Mouse (Mus musculus): Measurements from ENCODE around the gene Fbxw21.
A peak's percentile ranks its signal among the peaks of the same experiment; 100 is the strongest.
"Not testable (repeated sequence)": the region's sequence is repeated elsewhere in the genome, so short reads cannot be mapped to it uniquely, and the experiment has no call there.

The Fbxw21 gene

DNA sequence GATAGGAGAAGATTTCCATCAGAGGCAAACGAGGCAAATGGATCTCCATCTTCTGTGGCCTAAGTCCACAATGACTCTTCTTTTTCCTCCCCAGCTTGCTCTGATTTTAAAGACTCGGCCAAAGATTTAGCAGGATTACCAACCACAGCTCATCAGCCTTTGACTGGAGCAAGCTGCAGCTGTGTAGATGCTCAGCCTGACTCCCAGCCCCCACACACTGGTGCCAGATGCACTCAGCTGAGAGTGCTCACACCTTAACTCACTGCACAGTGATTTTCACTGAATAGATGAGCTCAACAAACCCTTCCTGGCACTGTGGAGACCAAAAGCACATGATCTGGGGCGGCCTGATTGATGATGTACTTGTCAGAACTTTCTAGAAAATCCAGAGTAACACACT is at the start of gene Fbxw21:
Fbxw21 (minus strand) TSS at position 101 of the 400 bp plus-strand sequence.
- no peak for DNase-seq (ENCODE audit: low spot score)

DNA sequence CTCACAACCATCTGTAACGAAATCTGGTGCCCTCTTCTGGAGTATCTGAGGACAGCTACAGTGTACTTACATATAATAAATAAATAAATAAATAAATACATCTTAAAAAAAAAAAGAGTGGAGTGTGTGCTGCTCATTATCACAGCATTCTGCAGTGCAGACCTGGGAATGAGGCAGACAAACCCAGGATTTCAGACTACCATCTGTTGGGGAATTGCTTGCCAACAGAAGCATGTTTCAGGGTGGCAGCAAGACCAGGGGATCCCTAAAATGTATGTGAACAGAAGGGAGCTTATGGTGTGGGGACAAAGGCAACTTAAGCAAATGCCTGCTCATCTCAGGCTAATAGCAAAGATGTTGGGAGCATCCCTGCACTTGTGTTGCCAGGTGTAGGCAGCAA is 39.5 kb upstream of the Fbxw21 start:
- not testable (repeated sequence) for DNase-seq (ENCODE audit: low spot score)

DNA sequence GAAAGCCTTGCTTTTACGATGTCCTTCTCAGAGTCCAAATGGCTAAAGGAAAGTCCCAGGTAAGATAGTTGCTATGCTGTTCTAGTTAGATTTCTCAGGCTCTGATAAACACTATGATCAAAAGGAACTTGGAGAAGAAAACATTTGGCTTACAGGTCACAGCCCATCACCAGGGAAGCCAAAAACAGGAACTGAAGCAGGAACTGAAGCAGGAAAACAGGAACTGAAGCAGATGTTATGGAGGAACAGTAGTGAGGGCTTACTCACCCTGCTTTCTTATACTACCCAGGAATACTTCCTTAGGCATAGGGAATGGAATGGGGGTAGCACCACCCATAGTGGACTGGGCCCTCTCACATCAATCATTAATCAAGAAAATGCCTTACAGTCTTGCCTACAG is 38.5 kb upstream of the Fbxw21 start:
- DNase-seq (ENCODE audit: low spot score), result no peak

DNA sequence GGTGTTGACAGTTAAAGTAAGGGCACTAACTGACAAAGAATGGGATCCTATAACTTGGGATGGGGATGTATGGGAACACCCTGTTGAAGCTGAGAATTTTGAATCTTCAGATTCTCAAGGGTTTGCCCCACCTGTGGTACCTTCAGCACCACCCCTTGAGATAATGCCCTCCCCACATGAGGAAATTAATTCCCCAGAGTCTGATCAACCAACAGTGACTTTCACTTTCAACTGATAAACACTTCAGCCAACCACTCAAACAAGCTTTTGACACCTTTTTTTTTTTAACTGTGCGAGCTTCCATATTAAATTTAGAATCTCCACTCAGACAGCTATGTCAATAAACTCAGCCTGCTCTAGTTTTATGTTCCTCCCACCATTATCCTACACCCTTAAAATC is 37.5 kb upstream of the Fbxw21 start:
- no peak for DNase-seq (ENCODE audit: low spot score)

DNA sequence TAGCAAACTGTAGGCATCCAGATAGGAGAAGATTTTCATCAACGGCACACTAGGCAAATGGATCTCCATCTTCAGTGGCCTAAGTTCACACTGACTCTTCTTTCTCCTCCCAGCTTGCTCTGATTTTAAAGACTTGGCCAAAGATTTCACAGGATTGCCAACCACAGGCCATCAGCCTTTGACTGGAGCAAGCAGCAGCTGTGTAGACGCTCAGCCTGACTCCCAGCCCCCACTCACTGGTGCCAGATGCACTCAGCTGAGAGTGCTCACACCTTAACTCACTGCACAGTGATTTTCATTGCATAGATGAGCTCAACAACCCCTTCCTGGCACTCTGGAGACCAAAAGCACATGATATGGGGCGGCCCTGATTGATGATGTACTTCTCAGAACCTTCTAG is 34.0 kb upstream of the Fbxw21 start, which contains the start of gene Fbxw13:
Fbxw13 (minus strand) TSS at position 101 of the 400 bp plus-strand sequence.
- not testable (repeated sequence) for DNase-seq (ENCODE audit: low spot score)

DNA sequence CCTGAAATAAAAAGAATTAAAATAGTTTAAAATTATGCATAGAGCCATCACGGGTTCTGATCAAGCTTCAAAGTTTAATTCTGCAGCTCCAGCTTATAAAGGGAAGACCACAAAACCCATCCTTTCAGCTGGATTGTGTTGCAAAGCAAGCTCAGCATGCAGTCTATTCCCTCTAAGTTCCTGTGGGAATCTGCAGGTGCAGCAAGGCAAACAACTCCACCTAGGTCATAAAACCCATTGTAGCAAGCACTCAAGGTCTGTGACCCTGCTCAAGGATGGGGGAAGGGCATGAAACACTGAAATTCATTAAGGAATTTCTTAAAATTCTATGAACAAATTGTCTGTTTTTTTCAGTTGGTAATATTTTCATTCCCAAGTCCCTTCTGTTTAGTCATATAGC is 15.4 kb upstream of the Fbxw21 start:
- DNase-seq (ENCODE audit: low spot score), result no peak

DNA sequence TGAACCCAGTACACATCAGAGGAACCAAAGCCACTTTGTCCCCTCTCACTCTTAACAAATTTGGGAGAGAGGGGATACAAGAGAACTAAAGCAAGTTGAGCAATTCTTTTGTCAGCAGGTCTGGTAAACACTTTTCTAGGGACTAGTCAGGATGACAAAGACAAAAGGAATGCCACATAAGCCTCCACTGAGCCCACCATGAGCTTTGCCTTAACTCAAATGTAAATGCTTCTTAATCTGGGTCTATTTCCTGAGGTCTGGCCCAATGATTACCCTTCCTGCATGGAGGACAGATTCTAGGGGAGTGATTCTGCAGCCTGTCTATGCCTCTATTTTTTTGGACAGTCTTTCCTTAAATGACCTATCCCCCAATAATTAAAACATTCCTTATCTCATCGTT is 14.5 kb upstream of the Fbxw21 start:
- no peak for DNase-seq (ENCODE audit: low spot score)

DNA sequence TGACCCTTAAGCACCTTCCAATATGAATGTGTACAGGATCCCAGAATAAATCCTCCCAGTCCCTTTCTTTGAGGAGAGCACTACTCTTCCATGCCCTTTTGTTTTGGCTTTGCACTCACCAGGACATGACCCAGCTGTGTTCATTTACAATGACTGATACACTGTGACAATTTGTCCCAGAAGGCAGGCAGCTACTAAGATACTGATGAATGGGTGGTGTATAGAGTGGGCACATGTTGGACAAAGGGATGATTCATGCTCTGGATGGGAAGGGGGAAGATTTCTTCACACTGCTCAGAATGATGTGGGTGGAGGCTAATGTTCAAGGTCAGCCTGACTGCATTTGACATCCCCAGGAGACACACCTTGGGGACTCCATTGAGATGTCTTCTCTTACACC is 5.5 kb upstream of the Fbxw21 start:
- DNase-seq (ENCODE audit: low spot score), result no peak

DNA sequence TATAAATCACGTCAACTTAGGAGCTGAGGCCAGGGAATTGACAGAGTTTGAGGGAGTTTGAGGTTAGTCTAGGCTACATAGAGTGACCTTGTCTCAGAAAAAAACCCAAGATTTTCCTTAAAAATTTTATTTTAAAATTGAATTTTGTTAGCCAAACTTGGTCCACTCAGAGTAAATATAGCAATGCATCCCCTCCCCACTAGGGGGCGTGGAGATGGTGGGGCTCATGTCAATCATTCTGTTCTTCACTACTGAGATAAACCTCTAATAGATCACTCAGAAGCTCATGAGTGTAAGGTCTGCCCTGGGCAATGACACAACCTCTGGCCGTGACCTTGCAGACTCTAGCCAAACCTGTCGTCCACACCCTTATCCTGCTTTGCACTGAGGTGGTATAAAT is 21.4 kb downstream of the Fbxw21 start:
- not testable (repeated sequence) for DNase-seq (ENCODE audit: low spot score)

DNA sequence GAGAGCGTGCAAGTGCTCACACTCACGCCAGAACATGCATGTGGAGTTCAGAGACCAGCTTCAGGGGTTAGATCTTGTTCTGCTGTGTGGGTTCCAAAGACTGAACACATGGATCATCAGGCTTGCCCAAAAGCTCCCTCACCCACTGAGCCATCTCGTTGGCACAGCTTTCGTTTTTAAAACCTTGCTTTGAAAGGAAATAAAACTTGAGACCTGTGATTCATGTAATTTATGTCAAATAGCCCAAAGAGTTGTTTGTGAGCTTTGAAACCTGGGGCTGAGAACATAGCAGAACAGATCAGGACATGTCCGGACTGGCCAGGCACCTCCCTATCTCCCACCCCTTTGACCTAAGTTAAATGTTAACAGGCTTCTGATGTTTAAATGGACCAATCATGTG is 31.8 kb downstream of the Fbxw21 start:
- no peak for DNase-seq (ENCODE audit: low spot score)

DNA sequence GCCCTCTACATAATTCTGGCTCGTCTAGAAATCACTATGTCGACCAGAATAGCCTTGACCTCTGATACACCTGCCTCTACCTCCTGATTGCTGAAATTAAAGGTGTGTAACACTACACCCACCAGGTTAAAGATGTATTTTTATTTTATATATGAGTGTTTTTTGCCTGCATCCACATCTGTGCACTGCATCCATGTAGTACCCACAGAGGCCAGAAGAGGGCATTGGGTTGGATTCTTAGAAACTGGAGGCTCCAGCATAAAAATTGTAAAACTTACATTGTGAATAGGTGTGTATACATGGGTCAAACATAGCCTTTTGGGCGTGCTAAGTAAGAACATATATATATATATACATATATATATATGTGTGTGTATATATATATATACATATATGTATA is 33.6 kb downstream of the Fbxw21 start:
- no peak for DNase-seq (ENCODE audit: low spot score)

DNA sequence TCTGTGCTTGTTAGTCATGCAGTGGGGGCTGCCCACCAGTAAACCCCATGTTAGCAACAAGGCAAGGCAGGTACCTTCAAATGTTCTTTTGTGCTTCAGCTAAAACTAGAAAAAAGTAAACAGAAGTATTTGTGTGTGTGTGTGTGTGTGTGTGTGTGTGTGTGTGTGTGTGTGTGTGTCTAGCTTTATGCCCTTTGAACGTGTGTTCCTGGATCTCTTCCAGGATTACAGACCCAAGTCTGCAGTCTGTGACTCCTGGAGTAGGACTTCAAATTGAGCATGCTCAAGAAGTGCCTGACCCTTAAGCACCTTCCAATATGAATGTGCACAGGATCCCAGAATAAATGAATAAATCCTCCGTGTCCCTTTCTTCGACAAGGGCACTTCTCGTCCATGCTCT is 34.8 kb downstream of the Fbxw21 start:
- DNase-seq (ENCODE audit: low spot score), result no peak

DNA sequence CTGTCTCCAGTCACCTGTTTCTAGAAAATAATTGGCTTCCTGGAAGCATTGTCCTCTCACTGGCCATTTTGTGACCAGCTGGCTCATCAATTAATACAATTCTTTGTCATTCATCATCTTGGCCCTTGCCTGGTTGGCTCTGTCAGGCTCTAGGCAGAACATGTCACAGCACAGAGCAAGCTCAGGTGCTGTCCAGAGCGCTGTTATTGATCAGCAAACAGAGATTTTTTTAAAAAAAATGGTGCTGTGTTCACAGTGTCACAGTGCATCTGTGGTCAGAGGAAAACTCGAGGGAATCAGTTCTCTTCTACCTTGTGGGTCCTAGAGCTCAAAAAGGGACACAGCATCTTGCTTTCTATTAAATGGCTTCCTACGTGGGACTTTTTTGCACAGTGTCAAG is 36.4 kb downstream of the Fbxw21 start:
- no peak for DNase-seq (ENCODE audit: low spot score)

DNA sequence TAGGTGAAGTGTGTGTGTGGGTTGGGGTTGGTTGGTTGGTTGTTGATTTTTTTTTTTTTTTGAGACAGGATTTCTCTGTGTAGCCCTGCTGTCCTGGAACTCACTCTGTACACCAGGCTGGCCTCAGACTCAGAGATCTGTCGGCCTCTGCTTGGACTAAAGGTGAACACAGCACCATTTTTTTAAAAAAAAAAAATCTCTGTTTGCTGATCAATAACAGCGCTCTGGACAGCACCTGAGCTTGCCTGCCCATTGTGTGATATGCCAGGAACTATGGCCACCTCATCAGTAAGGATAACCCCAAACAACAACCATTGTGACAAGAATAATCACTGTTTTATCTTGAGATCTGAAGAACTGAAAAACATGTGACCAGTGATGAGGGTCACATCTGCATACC is 36.8 kb downstream of the Fbxw21 start:
- no peak for DNase-seq (ENCODE audit: low spot score)

DNA sequence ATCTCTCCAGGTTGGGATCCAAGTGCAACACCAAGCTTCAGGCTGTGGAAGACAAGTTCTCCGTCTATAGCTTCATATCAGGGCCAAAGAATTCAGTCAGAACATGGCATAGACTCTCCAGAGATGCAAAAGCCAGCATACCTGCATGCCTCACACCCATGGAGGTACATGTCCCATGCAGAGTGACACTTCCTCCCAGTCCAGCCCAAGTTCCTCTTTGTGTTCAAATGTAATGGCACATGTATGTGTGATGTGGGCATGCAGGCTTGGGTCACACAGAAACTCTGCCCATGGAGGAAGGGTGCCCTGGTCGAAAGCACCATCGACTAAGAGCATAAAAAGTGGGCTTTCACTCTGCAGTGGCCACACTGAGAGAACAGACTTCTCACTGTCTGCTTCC is 37.7 kb downstream of the Fbxw21 start:
- DNase-seq (ENCODE audit: low spot score), result no peak

DNA sequence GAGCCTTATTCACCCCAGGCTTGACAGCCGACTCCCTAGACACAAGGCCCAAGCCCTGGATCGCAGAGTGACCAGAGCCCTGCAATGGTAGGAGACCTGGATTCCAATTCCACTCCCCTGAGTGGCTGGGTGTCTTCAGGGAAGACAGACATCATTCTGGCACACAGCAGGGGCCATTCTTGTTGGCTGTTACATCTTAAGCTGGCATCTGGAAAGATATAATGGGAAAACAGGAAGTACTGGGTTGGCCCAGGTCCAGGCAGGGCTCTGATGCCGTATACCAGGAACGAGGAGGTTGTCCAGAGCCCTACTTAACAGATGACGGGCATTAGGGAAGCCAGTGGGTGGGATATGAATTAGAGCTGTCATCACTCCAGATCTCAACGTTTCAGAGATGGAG is 38.6 kb downstream of the Fbxw21 start:
- no peak for DNase-seq (ENCODE audit: low spot score)

DNA sequence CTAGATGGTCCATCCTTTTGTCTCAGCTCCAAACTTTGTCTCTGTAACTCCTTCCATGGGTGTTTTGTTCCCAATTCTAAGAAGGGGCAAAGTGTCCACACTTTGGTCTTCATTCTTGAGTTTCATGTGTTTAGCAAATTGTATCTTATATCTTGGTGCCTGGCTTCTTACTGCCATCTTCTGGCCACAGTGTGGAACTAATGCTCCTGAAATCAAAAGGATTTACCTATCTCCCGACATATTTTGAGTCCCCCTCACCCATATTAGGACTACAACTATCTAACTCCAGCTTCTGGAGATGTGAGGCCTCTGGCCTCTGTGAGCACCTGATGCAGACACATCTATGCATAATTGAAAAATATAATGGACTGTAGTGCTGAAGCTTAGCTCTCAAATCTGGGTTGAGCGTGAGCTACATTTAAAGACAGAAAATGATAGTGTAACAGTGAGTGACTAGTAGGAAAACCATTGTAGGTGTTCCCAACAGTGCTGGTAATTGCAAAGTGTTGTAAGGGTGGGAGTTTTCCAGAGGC is 39.2 kb downstream of the Fbxw21 start:
- DNase-seq (ENCODE audit: low spot score), result peak; percentile 74

DNA sequence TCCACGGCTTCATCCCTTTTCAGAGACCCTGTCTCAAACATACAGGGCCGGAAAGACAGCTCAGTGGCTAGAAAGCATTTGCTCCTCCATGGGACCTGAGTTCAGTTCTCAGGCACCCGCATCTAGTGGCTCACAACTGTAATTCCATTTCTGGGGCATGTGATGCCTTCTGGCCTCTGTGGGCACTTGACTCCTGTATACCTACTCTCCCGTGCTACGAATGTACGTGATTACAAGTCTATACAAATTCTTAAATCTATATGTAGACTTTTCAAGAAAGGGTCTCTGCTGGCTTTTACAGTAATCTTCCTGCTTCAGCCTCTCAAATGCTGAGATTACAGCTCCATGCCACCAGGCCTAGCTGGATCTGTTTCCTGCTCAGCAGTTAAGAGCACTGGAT is 40.9 kb downstream of the Fbxw21 start:
- no peak for DNase-seq (ENCODE audit: low spot score)

DNA sequence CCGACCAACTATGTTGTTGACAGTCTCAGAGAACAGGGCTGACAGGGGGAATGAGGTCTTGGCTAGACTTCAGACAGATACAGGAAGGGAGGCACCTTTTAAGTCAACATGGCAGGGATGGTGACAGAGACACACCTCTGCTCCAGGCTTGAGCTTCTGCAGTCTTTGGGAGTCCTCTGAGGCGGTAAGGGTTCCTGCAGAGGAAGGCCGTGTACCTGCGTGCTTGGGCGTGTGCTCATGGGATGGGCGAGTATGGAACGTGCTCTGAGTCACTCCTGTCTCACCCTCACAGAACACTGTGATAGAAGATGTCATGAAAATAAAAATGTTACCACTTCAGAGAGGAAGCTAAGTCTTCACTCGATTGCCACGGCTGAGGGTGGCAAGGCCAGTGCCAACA is 42.3 kb downstream of the Fbxw21 start:
- no peak for DNase-seq (ENCODE audit: low spot score)

DNA sequence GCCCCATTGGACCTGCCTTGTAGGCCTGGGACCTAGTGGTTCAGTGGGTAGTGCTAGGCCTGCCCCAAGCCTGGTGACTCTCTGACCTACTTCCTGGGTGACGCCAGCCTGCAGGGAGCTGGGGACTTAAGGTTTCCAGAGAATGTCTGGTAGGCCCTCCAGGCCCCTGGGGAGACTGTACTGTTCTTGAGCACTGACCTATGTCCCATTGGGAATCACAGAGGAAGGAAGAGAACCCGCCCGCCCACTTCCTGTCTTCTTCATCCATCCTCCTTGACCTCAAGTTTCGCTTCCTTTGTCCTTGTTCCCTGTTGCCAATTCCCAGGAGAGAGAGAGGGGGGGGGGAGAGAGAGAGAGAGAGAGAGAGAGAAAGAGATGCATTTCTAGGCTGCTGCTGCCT is 43.7 kb downstream of the Fbxw21 start:
- DNase-seq (ENCODE audit: low spot score), result no peak

DNA sequence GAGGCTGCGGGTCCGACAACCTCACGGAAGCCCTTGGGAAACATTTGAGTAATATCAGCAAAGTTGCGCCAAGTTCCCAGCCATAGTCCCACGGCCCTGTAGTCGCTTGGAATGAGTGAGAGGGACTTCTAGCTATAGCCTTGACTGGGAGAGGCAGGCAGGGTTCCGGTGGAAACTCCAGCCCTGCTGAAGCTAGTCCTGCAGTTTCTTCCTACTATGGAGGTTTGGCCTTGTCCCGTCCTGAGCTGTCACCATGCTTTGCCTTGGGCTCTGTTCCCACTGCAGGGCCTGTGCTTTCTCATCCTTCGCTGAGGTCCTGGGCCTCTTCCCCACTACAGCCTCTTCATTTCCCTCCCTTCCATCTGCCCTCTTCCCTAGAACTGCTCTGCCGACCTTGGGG is 45.6 kb downstream of the Fbxw21 start:
- no peak for DNase-seq (ENCODE audit: low spot score)

DNA sequence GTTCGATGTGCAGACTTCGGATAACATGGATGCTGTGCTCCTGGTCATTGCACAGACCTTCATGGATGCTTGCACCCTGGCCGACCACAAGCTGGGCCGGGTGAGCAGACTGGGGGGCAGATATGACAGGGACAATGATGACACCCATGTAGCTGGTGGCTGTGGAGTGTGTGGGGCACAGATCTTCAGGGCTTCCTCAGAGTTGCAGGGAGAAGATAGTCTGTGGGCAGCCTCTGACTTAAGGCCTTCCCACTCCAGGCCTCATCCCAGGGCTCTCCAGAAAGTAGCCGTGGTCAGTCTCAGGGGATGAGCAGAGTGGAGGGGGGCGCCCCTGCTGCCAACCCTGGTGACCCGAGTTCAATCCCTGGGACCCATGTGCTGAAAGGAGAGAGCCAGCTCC is 47.0 kb downstream of the Fbxw21 start:
- DNase-seq (ENCODE audit: low spot score), result no peak

DNA sequence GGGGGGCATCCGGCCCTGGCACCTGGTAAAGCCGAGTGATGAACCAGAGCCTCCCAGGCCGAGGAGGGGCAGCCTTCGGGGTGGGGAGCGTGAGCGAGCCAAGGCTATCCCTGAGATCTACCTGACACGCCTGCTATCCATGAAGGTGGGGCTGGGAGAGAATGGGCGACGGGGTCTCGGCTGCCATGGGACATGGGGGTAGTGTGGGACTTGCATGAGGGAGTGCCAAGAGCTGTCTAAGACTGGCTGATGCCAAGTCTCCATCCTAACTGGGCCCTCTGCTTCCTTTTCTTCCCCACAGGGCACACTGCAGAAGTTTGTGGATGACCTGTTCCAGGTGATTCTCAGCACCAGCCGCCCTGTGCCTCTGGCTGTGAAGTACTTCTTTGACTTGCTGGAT is 47.6 kb downstream of the Fbxw21 start:
- DNase-seq (ENCODE audit: low spot score), result no peak

DNA sequence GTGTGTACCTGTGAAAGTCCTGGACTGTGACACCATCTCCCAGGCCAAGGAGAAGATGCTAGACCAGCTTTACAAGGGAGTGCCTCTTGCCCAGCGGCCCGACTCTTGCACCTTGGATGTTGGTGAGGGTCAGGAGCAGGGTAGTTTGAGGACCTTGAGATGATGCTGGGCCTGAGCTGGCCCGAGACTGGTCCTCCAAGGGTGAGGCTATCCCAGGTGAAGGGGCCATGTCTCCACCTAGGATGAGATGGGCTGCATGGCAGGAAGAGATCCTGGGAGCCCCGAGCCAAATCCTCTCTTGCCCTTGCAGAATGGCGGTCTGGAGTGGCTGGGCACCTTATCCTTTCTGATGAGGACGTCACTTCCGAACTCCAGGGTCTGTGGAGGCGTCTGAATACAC is 48.5 kb downstream of the Fbxw21 start:
- DNase-seq (ENCODE audit: low spot score), result no peak

DNA sequence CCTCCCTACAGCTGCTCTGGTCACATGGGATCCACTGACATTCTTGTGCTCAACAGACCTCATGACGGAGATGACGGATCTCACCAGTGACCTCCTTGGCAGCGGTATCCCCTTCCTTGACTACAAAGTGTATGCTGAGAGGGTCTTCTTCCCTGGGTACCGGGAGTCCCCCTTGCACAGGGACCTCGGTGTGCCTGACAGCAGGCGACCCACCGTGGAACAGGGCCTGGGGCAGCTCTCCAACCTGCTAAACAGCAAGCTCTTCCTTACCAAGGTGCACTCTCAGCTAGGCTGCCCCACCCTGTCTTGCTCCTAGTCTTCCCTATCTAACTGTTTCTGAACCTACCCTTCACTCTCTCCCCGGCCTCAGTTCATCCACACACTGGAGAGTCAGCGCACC is 50.2 kb downstream of the Fbxw21 start:
- DNase-seq (ENCODE audit: low spot score), result no peak
